Mouse (Mus musculus) left cerebral cortex, postnatal 4 days (tissue): ENCODE data around the gene Nme2. TPM values are rescaled to one million over a fixed set of nuclear protein-coding genes. Genes with fewer than 3 reads are reported as not detected.
"Not testable (repeated sequence)": the region's sequence is repeated elsewhere in the genome, so short reads cannot be mapped to it uniquely, and the experiment has no call there.

Experiments
- DNase-seq: peaks from one replicate; pipeline ENCODE4 v3.0.0-alpha.2; 2022
- intact Hi-C: fragments of 180-260 bp; cut with DNase I; formaldehyde crosslinking; loops from one replicate; pipeline ENCODE4 v1.15.1; 2025
- total RNA-seq, 2 experiments: library from RNA; stranded (reverse); gene quantifications; 2 replicates each; pipeline ENCODE4 v1.2.3; 2021

Gene Nme2
- total RNA-seq, 2 experiments from 2014 or later: 317 to 378 TPM

GRCm38 (mm10) chr11:93968005-93968847 lies 12.2 kb upstream of the Nme2 start, which contains the start of the genes Gm20390 and Nme1:
TSS of gene Gm20390 (minus strand) at chr11:93968293.
TSS of gene Nme1 (minus strand) at chr11:93968521.
- intact Hi-C loops: loop anchor here (5.0 kb wide), 1 partner anchor 119 kb away; no protein-coding TSS in a partner anchor
- DNase-seq: peak; percentile 97

- no peak for DNase-seq
- intact Hi-C loops: loop anchor here (5.0 kb wide), 1 partner anchor 120 kb away; no protein-coding TSS in a partner anchor
Measured at GRCm38 (mm10) chr11:93967381-93967780, 11.3 kb upstream of the Nme2 start.

GRCm38 (mm10) chr11:93965391-93965790 lies 9.3 kb upstream of the Nme2 start:
- no peak for DNase-seq
- intact Hi-C loops: loop anchor here (5.0 kb wide), 1 partner anchor 122 kb away; no protein-coding TSS in a partner anchor

GRCm38 (mm10) chr11:93963013-93963412 lies 7.0 kb upstream of the Nme2 start:
- DNase-seq: no peak
- intact Hi-C loops: no loop called here

GRCm38 (mm10) chr11:93961482-93961881 lies 5.4 kb upstream of the Nme2 start:
- no peak for DNase-seq
- intact Hi-C loops: no loop called here

- no peak for DNase-seq
- intact Hi-C loops: no loop called here
Measured at GRCm38 (mm10) chr11:93957746-93958145, 1.7 kb upstream of the Nme2 start.

- DNase-seq: no peak
- intact Hi-C loops: no loop called here
Measured at GRCm38 (mm10) chr11:93957031-93957555, 1.0 kb upstream of the Nme2 start.

- DNase-seq: peak; percentile 94
- intact Hi-C loops: no loop called here
Measured at GRCm38 (mm10) chr11:93955256-93956150, 556 bp downstream of the Nme2 start.

- DNase-seq: no peak
- intact Hi-C loops: no loop called here
Measured at GRCm38 (mm10) chr11:93954738-93955255, 1.3 kb downstream of the Nme2 start.

GRCm38 (mm10) chr11:93952376-93952775 lies 3.7 kb downstream of the Nme2 start:
- DNase-seq: no peak
- intact Hi-C loops: no loop called here

GRCm38 (mm10) chr11:93950045-93950444 lies 6.0 kb downstream of the Nme2 start:
- no peak for DNase-seq
- intact Hi-C loops: no loop called here

- no peak for DNase-seq
- intact Hi-C loops: no loop called here
Measured at GRCm38 (mm10) chr11:93948887-93949567, 7.0 kb downstream of the Nme2 start.

- no peak for DNase-seq
- intact Hi-C loops: no loop called here
Measured at GRCm38 (mm10) chr11:93944986-93945385, 11.1 kb downstream of the Nme2 start.

GRCm38 (mm10) chr11:93940906-93941305 lies 15.2 kb downstream of the Nme2 start:
- intact Hi-C loops: no loop called here
- DNase-seq: no peak

- intact Hi-C loops: no loop called here
- DNase-seq: no peak
Measured at GRCm38 (mm10) chr11:93929106-93929505, 27.0 kb downstream of the Nme2 start.

GRCm38 (mm10) chr11:93915019-93915418 lies 41.0 kb downstream of the Nme2 start:
- intact Hi-C loops: not testable (repeated sequence)

GRCm38 (mm10) chr11:93911603-93912002 lies 44.5 kb downstream of the Nme2 start:
- DNase-seq: no peak
- intact Hi-C loops: no loop called here

More at GRCm38 (mm10) chr11:93915019-93915418, 41.0 kb downstream of the Nme2 start:
- DNase-seq: not testable (repeated sequence)

GRCm38 (mm10) chr11:93908829-93909228 lies 47.2 kb downstream of the Nme2 start:
- intact Hi-C loops: no loop called here
- DNase-seq: no peak

GRCm38 (mm10) chr11:93907839-93908238 lies 48.2 kb downstream of the Nme2 start:
- intact Hi-C loops: no loop called here
- DNase-seq: no peak

GRCm38 (mm10) chr11:93906834-93907233 lies 49.2 kb downstream of the Nme2 start:
- DNase-seq: no peak
- intact Hi-C loops: no loop called here
